Mouse (Mus musculus): Measurements from ENCODE around the gene B230307C23Rik. TPM values are rescaled to one million over a fixed set of nuclear protein-coding genes. Genes with fewer than 3 reads are reported as not detected.

B230307C23Rik gene
- polyA plus RNA-seq, 1 experiment, result not detected

DNA sequence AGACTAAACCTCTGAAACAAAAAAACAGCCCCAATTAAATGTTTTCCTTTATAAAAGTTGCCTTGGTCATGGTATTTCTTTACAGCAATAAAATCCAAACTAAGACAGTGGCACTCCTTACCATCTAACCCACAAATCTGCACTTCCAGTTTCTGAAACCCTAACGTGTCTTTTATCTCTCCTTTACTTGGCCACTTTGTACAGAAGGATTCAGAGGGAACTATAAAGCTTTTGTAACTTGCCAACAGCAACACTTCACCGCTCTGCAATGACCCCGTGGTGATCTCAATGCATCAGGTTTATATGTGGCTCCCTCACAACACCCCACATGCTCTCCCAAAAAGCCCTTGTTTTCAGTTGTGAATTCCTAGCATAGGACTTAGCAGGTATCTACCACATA, 36.8 kb upstream of the B230307C23Rik start:
- no peak overlapping the region for H3K4me3 ChIP-seq (ENCODE audit: insufficient read depth, low read depth, low read length)
- WGBS, result 78% methylated on average over 3 of the region's 3 CpGs
- H3K4me1 ChIP-seq (ENCODE audit: control insufficient read depth, insufficient read depth, low read length), result no peaks in the 10 kb centered on the region
- no peak for TF ChIP-seq CTCF (IDR thresholded peaks at IDR 0.05; ENCODE audit: insufficient read depth, low read depth, low read length)
- no peak for TF ChIP-seq POLR2A (IDR thresholded peaks at IDR 0.05; ENCODE audit: insufficient read depth, low read depth, low read length)
- H3K27ac ChIP-seq (ENCODE audit: insufficient read depth, low read depth, low read length), result no peak overlapping the region

DNA sequence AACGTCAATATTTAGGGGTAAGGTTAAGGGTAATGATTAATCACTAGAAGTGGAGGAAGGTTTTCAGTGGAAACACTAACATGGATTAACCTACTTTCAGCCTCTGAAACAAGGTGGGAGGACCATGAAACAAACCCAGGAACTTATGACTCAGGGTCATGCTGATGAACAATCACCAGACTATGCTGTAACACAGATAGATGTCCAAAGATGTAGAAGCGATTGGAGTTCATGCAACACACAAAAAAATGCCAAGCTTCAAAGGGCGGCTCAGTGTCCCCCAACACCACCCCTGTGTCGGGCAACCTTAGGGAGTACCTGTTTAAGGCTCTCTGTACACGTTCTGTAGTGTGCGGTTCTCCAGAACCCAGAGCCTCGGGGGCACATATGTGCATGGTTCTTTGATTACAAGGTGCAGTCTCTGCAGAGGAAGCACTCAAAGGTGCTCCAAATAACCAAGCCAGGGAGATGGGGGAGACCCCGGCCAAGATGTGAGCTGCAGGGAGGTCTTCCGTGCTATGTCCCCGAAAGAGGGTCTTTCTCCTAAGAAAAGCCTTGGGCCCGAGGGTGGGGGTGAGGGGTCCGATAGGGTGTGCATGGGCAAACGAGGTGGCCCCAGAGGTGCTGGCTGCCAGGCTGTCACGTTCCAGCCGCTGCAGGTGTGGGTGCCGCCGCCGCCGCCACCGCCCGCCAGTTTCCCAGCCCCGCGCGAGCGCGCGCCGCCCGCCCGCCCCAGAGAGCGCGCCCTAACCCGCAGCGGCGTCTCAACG, 35.5 kb upstream of the B230307C23Rik start:
- peak overlapping the region; percentile 86 for H3K4me3 ChIP-seq (ENCODE audit: insufficient read depth, low read depth, low read length)
- 4% methylated on average over 36 of the region's 36 CpGs for WGBS
- H3K27ac ChIP-seq (ENCODE audit: insufficient read depth, low read depth, low read length), result peak overlapping the region; percentile 43; the same call in 1 of the 2 replicates
- TF ChIP-seq CTCF (IDR thresholded peaks at IDR 0.05; ENCODE audit: insufficient read depth, low read depth, low read length) (no peak), POLR2A (IDR thresholded peaks at IDR 0.05; ENCODE audit: insufficient read depth, low read depth, low read length) (no peak)
- H3K4me1 ChIP-seq (ENCODE audit: control insufficient read depth, insufficient read depth, low read length), result no peaks in the 10 kb centered on the region

GRCm38 (mm10) chr16:97962151-97962948, 34.8 kb upstream of the B230307C23Rik start, which contains the start of the genes C2cd2 and Zbtb21:
Gene C2cd2, minus strand, starts transcription at chr16:97962598.
Gene Zbtb21, minus strand, starts transcription at chr16:97962622.
- WGBS, result under 1% methylated on average over 78 of the region's 78 CpGs
- peak within 1 kb of the TSS; percentile 98 for H3K27ac ChIP-seq (ENCODE audit: insufficient read depth, low read depth, low read length)
- TF ChIP-seq CTCF (IDR thresholded peaks at IDR 0.05; ENCODE audit: insufficient read depth, low read depth, low read length) (no peak), POLR2A (IDR thresholded peaks at IDR 0.05; ENCODE audit: insufficient read depth, low read depth, low read length) (peak; percentile 94)

DNA sequence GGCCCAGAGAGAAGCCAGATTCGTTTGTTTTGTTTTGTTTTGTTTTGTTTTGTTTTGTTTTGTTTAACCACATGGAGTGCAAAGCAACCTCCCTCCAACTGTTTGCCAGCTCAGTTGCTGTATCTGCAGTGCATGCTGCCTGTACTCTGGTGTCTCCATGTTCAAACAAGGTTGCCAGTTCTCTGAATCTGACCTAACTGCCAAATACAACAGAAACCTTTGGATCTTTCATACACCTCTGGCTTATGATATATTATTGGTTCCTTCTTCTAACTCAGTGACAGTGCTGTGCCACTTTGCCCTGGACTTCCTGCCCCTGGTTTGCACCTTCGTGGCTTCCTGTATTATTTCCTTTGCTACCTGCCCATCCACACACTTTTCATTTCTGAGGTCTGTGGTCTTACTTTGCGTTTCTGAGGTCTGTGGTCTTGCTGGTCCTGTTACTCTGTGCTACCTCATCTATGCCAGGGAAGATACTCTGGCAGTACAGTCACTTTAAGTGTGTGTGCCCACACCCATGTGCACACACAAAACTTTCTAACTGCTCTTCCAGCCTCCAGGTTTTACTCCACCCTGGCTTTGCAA, 33.1 kb upstream of the B230307C23Rik start:
- 68% methylated on average over 3 of the region's 3 CpGs for WGBS
- H3K4me1 ChIP-seq (ENCODE audit: control insufficient read depth, insufficient read depth, low read length), result no peaks in the 10 kb centered on the region
- TF ChIP-seq CTCF (IDR thresholded peaks at IDR 0.05; ENCODE audit: insufficient read depth, low read depth, low read length) (no peak), POLR2A (IDR thresholded peaks at IDR 0.05; ENCODE audit: insufficient read depth, low read depth, low read length) (no peak)
- H3K4me3 ChIP-seq (ENCODE audit: insufficient read depth, low read depth, low read length), result no peak overlapping the region
- no peak overlapping the region for H3K27ac ChIP-seq (ENCODE audit: insufficient read depth, low read depth, low read length)

More at GRCm38 (mm10) chr16:97962151-97962948, 34.8 kb upstream of the B230307C23Rik start, which contains the start of the genes C2cd2 and Zbtb21:
- Histone ChIP-seq H3K4me3 (ENCODE audit: insufficient read depth, low read depth, low read length) (peak within 1 kb of the TSS; percentile 86), H3K4me1 (ENCODE audit: control insufficient read depth, insufficient read depth, low read length) (no peaks in the 10 kb centered on the region)

- WGBS, result 70% methylated on average over 1 of the region's 1 CpGs
- H3K4me3 ChIP-seq (ENCODE audit: insufficient read depth, low read depth, low read length), result no peak overlapping the region
- H3K4me1 ChIP-seq (ENCODE audit: control insufficient read depth, insufficient read depth, low read length), result no peaks in the 10 kb centered on the region
- TF ChIP-seq CTCF (IDR thresholded peaks at IDR 0.05; ENCODE audit: insufficient read depth, low read depth, low read length) (no peak), POLR2A (IDR thresholded peaks at IDR 0.05; ENCODE audit: insufficient read depth, low read depth, low read length) (no peak)
- H3K27ac ChIP-seq (ENCODE audit: insufficient read depth, low read depth, low read length), result no peak overlapping the region
Measured at GRCm38 (mm10) chr16:97977277-97977676, 19.8 kb upstream of the B230307C23Rik start.

DNA sequence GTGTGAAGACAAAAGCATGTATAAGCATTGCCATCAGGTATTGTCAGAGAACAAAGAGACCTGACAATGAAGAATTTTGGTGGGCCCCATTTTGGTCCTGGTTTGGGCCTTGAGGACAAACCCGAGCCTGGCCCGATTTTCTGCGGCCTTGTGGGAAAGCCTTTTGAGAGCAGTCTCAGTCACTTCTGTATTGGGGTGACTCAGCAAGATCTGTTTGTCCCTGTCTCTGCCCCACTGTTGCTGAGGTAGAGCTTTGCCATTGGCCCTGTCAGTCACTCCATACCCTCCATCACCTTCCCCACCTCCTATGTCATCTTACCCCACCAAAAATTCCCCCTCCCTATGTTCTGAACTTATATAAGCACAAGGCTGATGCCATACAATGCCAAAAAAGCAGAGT, 19.4 kb upstream of the B230307C23Rik start:
- Histone ChIP-seq H3K4me1 (ENCODE audit: control insufficient read depth, insufficient read depth, low read length) (no peaks in the 10 kb centered on the region), H3K27ac (ENCODE audit: insufficient read depth, low read depth, low read length) (no peak overlapping the region), H3K4me3 (ENCODE audit: insufficient read depth, low read depth, low read length) (no peak overlapping the region)
- WGBS, result 98% methylated on average over 3 of the region's 3 CpGs
- TF ChIP-seq POLR2A (IDR thresholded peaks at IDR 0.05; ENCODE audit: insufficient read depth, low read depth, low read length) (no peak), CTCF (IDR thresholded peaks at IDR 0.05; ENCODE audit: insufficient read depth, low read depth, low read length) (no peak)

GRCm38 (mm10) chr16:97981362-97981761, 15.8 kb upstream of the B230307C23Rik start:
- WGBS, result 100% methylated on average over 1 of the region's 1 CpGs
- Histone ChIP-seq H3K27ac (ENCODE audit: insufficient read depth, low read depth, low read length) (no peak overlapping the region), H3K4me3 (ENCODE audit: insufficient read depth, low read depth, low read length) (no peak overlapping the region), H3K4me1 (ENCODE audit: control insufficient read depth, insufficient read depth, low read length) (no peaks in the 10 kb centered on the region)
- no peak for TF ChIP-seq POLR2A (IDR thresholded peaks at IDR 0.05; ENCODE audit: insufficient read depth, low read depth, low read length)
- no peak for TF ChIP-seq CTCF (IDR thresholded peaks at IDR 0.05; ENCODE audit: insufficient read depth, low read depth, low read length)

DNA sequence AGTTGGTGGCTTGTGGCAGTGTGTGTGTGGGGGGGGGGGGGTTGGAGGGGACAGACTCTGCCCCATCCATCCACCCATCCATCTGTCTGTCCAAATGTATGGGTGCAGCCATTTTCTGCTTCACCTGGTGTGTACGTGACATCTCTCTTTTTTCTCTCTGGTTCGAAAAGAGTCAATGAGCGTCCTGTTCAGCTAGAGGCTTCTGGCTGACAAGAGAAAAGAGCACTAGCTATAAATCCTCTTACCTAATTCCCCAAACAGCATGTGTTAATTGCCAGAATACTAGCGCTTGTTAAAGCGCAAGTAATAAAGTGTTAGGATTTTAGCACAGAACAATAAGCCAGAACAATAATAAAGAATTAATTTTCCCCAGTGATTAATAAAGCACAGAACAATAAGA, 12.5 kb upstream of the B230307C23Rik start:
- Histone ChIP-seq H3K4me1 (ENCODE audit: control insufficient read depth, insufficient read depth, low read length) (no peaks in the 10 kb centered on the region), H3K4me3 (ENCODE audit: insufficient read depth, low read depth, low read length) (no peak overlapping the region), H3K27ac (ENCODE audit: insufficient read depth, low read depth, low read length) (no peak overlapping the region)
- WGBS, result 33% methylated on average over 5 of the region's 5 CpGs
- TF ChIP-seq CTCF (IDR thresholded peaks at IDR 0.05; ENCODE audit: insufficient read depth, low read depth, low read length), result no peak
- no peak for TF ChIP-seq POLR2A (IDR thresholded peaks at IDR 0.05; ENCODE audit: insufficient read depth, low read depth, low read length)
